In the genomic region with DNA sequence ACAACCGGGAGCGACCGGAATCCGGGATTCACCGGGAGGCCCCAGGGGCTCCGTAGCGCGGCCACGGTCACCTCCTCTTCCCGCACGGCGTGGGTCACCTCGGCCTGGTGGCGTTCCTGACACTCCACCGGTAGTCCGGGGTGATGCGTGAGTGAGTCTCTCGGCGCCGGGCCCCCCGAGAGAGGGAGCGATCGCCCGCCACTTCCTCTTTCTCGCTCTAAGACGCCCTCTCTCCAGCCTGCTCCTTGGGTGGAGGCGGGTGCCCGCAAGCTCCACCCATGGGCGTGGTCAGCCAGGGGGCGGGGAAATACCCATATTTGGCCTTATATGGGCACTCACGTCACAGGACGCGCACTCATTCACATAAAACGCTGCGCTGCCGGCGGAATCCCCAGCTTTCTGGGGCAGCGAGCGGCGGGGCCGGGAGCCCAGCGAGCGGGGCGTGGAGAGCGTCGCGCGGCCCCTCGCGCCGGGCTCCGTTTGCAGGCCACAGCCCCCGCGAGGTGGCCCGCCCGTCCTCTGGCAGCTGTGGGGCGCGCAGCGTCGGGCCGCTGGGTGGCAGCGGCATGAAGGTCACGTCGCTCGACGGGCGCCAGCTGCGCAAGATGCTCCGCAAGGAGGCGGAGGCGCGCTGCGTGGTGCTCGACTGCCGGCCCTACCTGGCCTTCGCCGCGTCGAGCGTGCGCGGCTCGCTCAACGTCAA, we compare ENCODE assay signal across 8 mouse cellular contexts. TPM values are rescaled to one million over a fixed set of nuclear protein-coding genes. Genes with fewer than 3 reads are reported as not detected.
DNase-seq lines count a peak whose midpoint lies in the region; ATAC-seq and TF ChIP-seq lines count a peak whose summit lies in the region.

Dusp5 (plus strand) TSS at position 358 of the 703 bp plus-strand sequence.

- H3K27me3 ChIP-seq in embryonic facial prominence, embryonic 13.5 days: peaks cover 27% of the 10 kb centered on the region
- H3K27me3 ChIP-seq in heart, adult 2 months (ENCODE audit: control insufficient read depth, insufficient read depth, low read length): no peaks in the 10 kb centered on the region
- H3K27me3 ChIP-seq in limb, embryonic 13.5 days: peaks cover 27% of the 10 kb centered on the region
- H3K27me3 ChIP-seq in midbrain, embryonic 16.5 days (ENCODE audit: control insufficient read depth, insufficient read depth, low read depth, low read length): peaks cover 23% of the 10 kb centered on the region

- peak within 1 kb of the TSS; percentile 69 for H3K4me3 ChIP-seq in embryonic facial prominence, embryonic 13.5 days
- H3K4me3 ChIP-seq in heart, adult 2 months: peak within 1 kb of the TSS; percentile 64
- H3K4me3 ChIP-seq in limb, embryonic 13.5 days: peak within 1 kb of the TSS; percentile 69
- H3K4me3 ChIP-seq in midbrain, embryonic 16.5 days (ENCODE audit: low read depth, low read length): peak within 1 kb of the TSS; percentile 65

- H3K4me2 ChIP-seq in embryonic facial prominence, embryonic 13.5 days: peak within 1 kb of the TSS; percentile 89
- peak within 1 kb of the TSS; percentile 89 for H3K4me2 ChIP-seq in limb, embryonic 13.5 days (replicated peaks)
- H3K4me2 ChIP-seq in midbrain, embryonic 16.5 days (ENCODE audit: low read length): peak within 1 kb of the TSS; percentile 89

- H3K79me2 ChIP-seq in heart, adult 2 months (replicated peaks; ENCODE audit: control insufficient read depth, insufficient read depth, low read length): no peaks in the 10 kb centered on the region

- ATAC-seq in embryonic facial prominence, embryonic 13.5 days (ENCODE audit: insufficient number of reproducible peaks, insufficient read depth, low FRiP score, low TSS enrichment, low read depth): peak; percentile 92
- ATAC-seq in limb, embryonic 13.5 days (ENCODE audit: low FRiP score, low read depth): peak; percentile 94
- peak; percentile 96 for ATAC-seq in midbrain, embryonic 16.5 days

- peak; percentile 80 for TF ChIP-seq POLR2A in heart, adult 2 months (IDR thresholded peaks at IDR 0.05; ENCODE audit: insufficient read depth, low read depth, low read length)

- intact Hi-C loops in heart, adult 2 months (cut with DNase I): no loop called here

- under 1% methylated on average over 84 of the region's 84 CpGs for WGBS in embryonic facial prominence, embryonic 13.5 days
- under 1% methylated on average over 84 of the region's 84 CpGs for WGBS in heart, adult 2 months
- under 1% methylated on average over 84 of the region's 84 CpGs for WGBS in limb, embryonic 13.5 days
- WGBS in midbrain, embryonic 16.5 days: under 1% methylated on average over 71 of the region's 84 CpGs

- H3K9me3 ChIP-seq in embryonic facial prominence, embryonic 13.5 days: no peaks in the 10 kb centered on the region
- no peaks in the 10 kb centered on the region for H3K9me3 ChIP-seq in limb, embryonic 13.5 days
- H3K9me3 ChIP-seq in midbrain, embryonic 16.5 days (replicated peaks; ENCODE audit: control insufficient read depth, low read length, poor library complexity, severe bottlenecking): no peaks in the 10 kb centered on the region

- DNase-seq in 3134 (ENCODE audit: extremely low read depth, insufficient read length, low spot score): peak; percentile 98
- peak; percentile 98 to 99 for DNase-seq in adrenal gland, postnatal 36 days
- peak; percentile 98 to 99 for DNase-seq in heart, adult 2 months
- peak; percentile 95 to 98 for DNase-seq in kidney, adult 8-10 months
- peak; percentile 93 to 97 for DNase-seq in spleen, postnatal 10 days (ENCODE audit: low spot score in 2 of 2)

- no peak for TF ChIP-seq EP300 in heart, adult 2 months (IDR thresholded peaks at IDR 0.05; ENCODE audit: insufficient read depth, low read depth, low read length)

- H3K27ac ChIP-seq in embryonic facial prominence, embryonic 13.5 days: no peak within 1 kb of the TSS
- H3K27ac ChIP-seq in heart, adult 2 months: peak within 1 kb of the TSS; percentile 88
- no peak within 1 kb of the TSS for H3K27ac ChIP-seq in limb, embryonic 13.5 days
- H3K27ac ChIP-seq in midbrain, embryonic 16.5 days (ENCODE audit: low read length): no peak within 1 kb of the TSS

- TF ChIP-seq CTCF in heart, adult 2 months (IDR thresholded peaks at IDR 0.05): peak; percentile 47

- no peaks in the 10 kb centered on the region for H3K36me3 ChIP-seq in embryonic facial prominence, embryonic 13.5 days
- H3K36me3 ChIP-seq in heart, adult 2 months (ENCODE audit: control insufficient read depth, insufficient read depth, low read length): no peaks in the 10 kb centered on the region
- no peaks in the 10 kb centered on the region for H3K36me3 ChIP-seq in limb, embryonic 13.5 days
- H3K36me3 ChIP-seq in midbrain, embryonic 16.5 days (ENCODE audit: control insufficient read depth, insufficient read depth, low read length): no peaks in the 10 kb centered on the region

- peaks cover 23% of the 10 kb centered on the region for H3K4me1 ChIP-seq in embryonic facial prominence, embryonic 13.5 days
- no peaks in the 10 kb centered on the region for H3K4me1 ChIP-seq in heart, adult 2 months (ENCODE audit: control insufficient read depth, insufficient read depth, low read length)
- H3K4me1 ChIP-seq in limb, embryonic 13.5 days: peaks cover 26% of the 10 kb centered on the region
- peaks cover 14% of the 10 kb centered on the region for H3K4me1 ChIP-seq in midbrain, embryonic 16.5 days (ENCODE audit: control insufficient read depth, insufficient read depth, low read length)

- peak within 1 kb of the TSS; percentile 77 for H3K9ac ChIP-seq in embryonic facial prominence, embryonic 13.5 days
- peak within 1 kb of the TSS; percentile 88 for H3K9ac ChIP-seq in heart, adult 2 months (ENCODE audit: low read depth, low read length)
- peak within 1 kb of the TSS; percentile 72 for H3K9ac ChIP-seq in limb, embryonic 13.5 days
- H3K9ac ChIP-seq in midbrain, embryonic 16.5 days (ENCODE audit: low read depth, low read length): peak within 1 kb of the TSS; percentile 64

RNA-seq across cellular contexts. Expression of gene Dusp5, which starts in this region (rescaled TPM):
- 10 to 100 TPM; 16.1 to 29.8 TPM for total RNA-seq in adrenal gland, postnatal 36 days (2021)
- 1.1 and 2.0 TPM in 2 replicates for polyA plus RNA-seq in embryonic facial prominence, embryonic 13.5 days (2015; fragmentation: Nextera tagmentation; extraction: Ambion mirVana)
- total RNA-seq in heart, adult 2 months (2021): 1 to 10 TPM; 4.7 to 6.9 TPM
- 7.5 and 7.6 TPM in 2 replicates for polyA plus RNA-seq in heart, adult 2 months (2012; rRNA removed)
- 2.1 and 2.6 TPM in 2 replicates for polyA plus RNA-seq in limb, embryonic 13.5 days (2015; fragmentation: Nextera tagmentation; extraction: Ambion mirVana)
- polyA plus RNA-seq in midbrain, embryonic 16.5 days (2015; fragmentation: Nextera tagmentation; extraction: Ambion mirVana): 2.2 and 3.0 TPM in 2 replicates
